Mouse (Mus musculus) retina, embryonic 14.5 days (tissue): ENCODE measurements around the gene Cish.

Source experiments
- DNase-seq: peaks from one replicate; pipeline ENCODE4 v3.0.0-alpha.2; 2015; ENCODE audit warnings: low spot score

Cish gene

GRCm38 (mm10) chr9:107296016-107296040 is at the start of gene Cish:
Cish (plus strand) TSS chr9:107296026.
- DNase-seq, result no peak

- DNase-seq, result peak; percentile 38
Observed at GRCm38 (mm10) chr9:107246170-107246569, 49.7 kb upstream of the Cish start.

- no peak for DNase-seq
Observed at GRCm38 (mm10) chr9:107249154-107249553, 46.7 kb upstream of the Cish start.

GRCm38 (mm10) chr9:107250416-107251337 is 45.1 kb upstream of the Cish start:
- DNase-seq, result no peak

GRCm38 (mm10) chr9:107252164-107252563 is 43.7 kb upstream of the Cish start:
- no peak for DNase-seq

- no peak for DNase-seq
Observed at GRCm38 (mm10) chr9:107254476-107254875, 41.4 kb upstream of the Cish start.

GRCm38 (mm10) chr9:107254925-107255324 is 40.9 kb upstream of the Cish start:
- no peak for DNase-seq

- peak; percentile 63 for DNase-seq
Observed at GRCm38 (mm10) chr9:107255596-107255995, 40.2 kb upstream of the Cish start.

- no peak for DNase-seq
Observed at GRCm38 (mm10) chr9:107259571-107259970, 36.3 kb upstream of the Cish start.

- no peak for DNase-seq
Observed at GRCm38 (mm10) chr9:107260429-107260828, 35.4 kb upstream of the Cish start.

GRCm38 (mm10) chr9:107260836-107261235 is 35.0 kb upstream of the Cish start:
- no peak for DNase-seq

GRCm38 (mm10) chr9:107261792-107262191 is 34.0 kb upstream of the Cish start:
- DNase-seq, result no peak

GRCm38 (mm10) chr9:107262375-107262774 is 33.5 kb upstream of the Cish start:
- no peak for DNase-seq

- no peak for DNase-seq
Observed at GRCm38 (mm10) chr9:107263912-107264311, 31.9 kb upstream of the Cish start.

GRCm38 (mm10) chr9:107264731-107265130 is 31.1 kb upstream of the Cish start:
- DNase-seq, result no peak

- DNase-seq, result no peak
Observed at GRCm38 (mm10) chr9:107267028-107267427, 28.8 kb upstream of the Cish start.

- no peak for DNase-seq
Observed at GRCm38 (mm10) chr9:107267721-107268402, 28.0 kb upstream of the Cish start.

- DNase-seq, result no peak
Observed at GRCm38 (mm10) chr9:107269772-107270171, 26.1 kb upstream of the Cish start.

- DNase-seq, result no peak
Observed at GRCm38 (mm10) chr9:107271177-107271938, 24.5 kb upstream of the Cish start.

- DNase-seq, result no peak
Observed at GRCm38 (mm10) chr9:107272284-107272683, 23.5 kb upstream of the Cish start.

GRCm38 (mm10) chr9:107273184-107273583 is 22.6 kb upstream of the Cish start:
- DNase-seq, result no peak

- DNase-seq, result peak; percentile 35
Observed at GRCm38 (mm10) chr9:107274751-107275150, 21.1 kb upstream of the Cish start.

- DNase-seq, result no peak
Observed at GRCm38 (mm10) chr9:107275710-107276109, 20.1 kb upstream of the Cish start.
